Mouse (Mus musculus) heart, postnatal 0 days (tissue): ENCODE results near the gene Zfhx3. TPM values are rescaled to one million over a fixed set of nuclear protein-coding genes. Genes with fewer than 3 reads are reported as not detected.

Source experiments
- ATAC-seq: fragments of 200-750 bp; cut with Nextera tagmentation; 2 replicates; pipeline ENCODE4 v1.8.0; 2017; ENCODE audit warnings: low read depth, moderate number of reproducible peaks, moderate library complexity; ENCODE audit not compliant: insufficient read depth
- DNase-seq: peaks from one replicate; pipeline ENCODE4 v3.0.0-alpha.2; 2016; ENCODE audit warnings: low spot score
- H3K27ac ChIP-seq: fragments of 300-500 bp; sonication (generic); 2 replicates; pipeline ENCODE4 v1.5.1; 2014; ENCODE audit warnings: low read depth, mild to moderate bottlenecking
- H3K27me3 ChIP-seq: fragments of 300-500 bp; sonication (generic); 2 replicates; pipeline ENCODE4 v1.6.1; 2014; ENCODE audit warnings: low read length, mixed read lengths; ENCODE audit not compliant: control insufficient read depth, insufficient read depth
- H3K36me3 ChIP-seq: fragments of 300-500 bp; sonication (generic); replicated peaks from 2 replicates; pipeline ENCODE4 v1.6.1; 2014; ENCODE audit warnings: low read length, mixed read lengths; ENCODE audit not compliant: control insufficient read depth, insufficient read depth
- H3K4me1 ChIP-seq: fragments of 300-500 bp; sonication (generic); 2 replicates; pipeline ENCODE4 v1.6.1; 2014; ENCODE audit warnings: antibody characterized with exemption; ENCODE audit not compliant: control insufficient read depth, insufficient read depth
- H3K4me2 ChIP-seq: fragments of 300-500 bp; sonication (generic); 2 replicates; pipeline ENCODE4 v1.6.1; 2014; ENCODE audit warnings: low read depth, mild to moderate bottlenecking, low read length, moderate library complexity
- H3K4me3 ChIP-seq: fragments of 300-500 bp; sonication (generic); 2 replicates; pipeline ENCODE4 v1.5.1; 2014; ENCODE audit warnings: low read depth, low read length
- H3K9ac ChIP-seq: fragments of 300-500 bp; sonication (generic); replicated peaks from 2 replicates; pipeline ENCODE4 v1.6.1; 2014; ENCODE audit warnings: low read depth, low read length, mixed read lengths
- H3K9me3 ChIP-seq: fragments of 300-500 bp; sonication (generic); replicated peaks from 2 replicates; pipeline ENCODE4 v1.6.1; 2016; ENCODE audit warnings: low read length; ENCODE audit not compliant: control insufficient read depth
- CTCF ChIP-seq: IDR thresholded peaks from 2 replicates; pipeline ENCODE4 v1.5.1; 2016; ENCODE audit warnings: antibody characterized with exemption, control low read depth, low read depth
- EP300 ChIP-seq: IDR thresholded peaks from 2 replicates; pipeline ENCODE4 v1.6.1; 2016; ENCODE audit warnings: antibody characterized with exemption, low read depth
- WGBS: fragments of 180-500 bp; shearing (Covaris S2); extraction: QIAGEN DNeasy Blood & Tissue Kit; methylation state at CpG from one replicate; pipeline ENCODE4 v1.1.7; 2014; 5-methylcytosine and 5-hydroxymethylcytosine counted together
- polyA plus RNA-seq: library from polyadenylated mRNA; unstranded; fragments of >200 nt; fragmentation: Nextera tagmentation; extraction: Ambion mirVana; gene quantifications from 2 replicates; pipeline ENCODE4 v1.2.1, GENCODE M21; 2015
- total RNA-seq: library from RNA; depleted of rRNA; stranded (reverse); fragments of >200 nt; gene quantifications from 2 replicates; pipeline ENCODE4 v1.2.3, GENCODE M21; 2014; ENCODE audit warnings: low replicate concordance

Zfhx3 gene
- total and polyA plus RNA-seq, 2 experiments from 2014 or later: 2.0 to 2.5 TPM

DNA sequence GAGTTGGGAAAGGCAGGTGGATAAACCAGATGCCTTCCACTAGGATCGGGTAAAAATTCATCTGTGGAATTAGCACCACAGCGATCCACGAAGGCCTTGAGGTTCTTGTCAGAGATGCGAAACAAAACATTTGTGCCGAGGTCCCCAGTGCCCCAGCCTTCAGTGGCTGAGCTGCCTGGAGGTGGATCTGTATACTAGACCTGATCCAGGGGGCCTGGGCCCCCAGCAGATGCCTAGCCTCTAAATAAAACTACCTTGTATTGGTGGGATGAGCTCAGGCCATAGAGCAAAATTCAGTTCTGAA, 769.0 kb downstream of the Zfhx3 start:
- 54% methylated on average over 5 of the region's 5 CpGs for WGBS
- Histone ChIP-seq H3K4me2 (peak overlapping the region; percentile 38; the same call in 1 of the 2 replicates), H3K27ac (peak overlapping the region; percentile 72)

DNA sequence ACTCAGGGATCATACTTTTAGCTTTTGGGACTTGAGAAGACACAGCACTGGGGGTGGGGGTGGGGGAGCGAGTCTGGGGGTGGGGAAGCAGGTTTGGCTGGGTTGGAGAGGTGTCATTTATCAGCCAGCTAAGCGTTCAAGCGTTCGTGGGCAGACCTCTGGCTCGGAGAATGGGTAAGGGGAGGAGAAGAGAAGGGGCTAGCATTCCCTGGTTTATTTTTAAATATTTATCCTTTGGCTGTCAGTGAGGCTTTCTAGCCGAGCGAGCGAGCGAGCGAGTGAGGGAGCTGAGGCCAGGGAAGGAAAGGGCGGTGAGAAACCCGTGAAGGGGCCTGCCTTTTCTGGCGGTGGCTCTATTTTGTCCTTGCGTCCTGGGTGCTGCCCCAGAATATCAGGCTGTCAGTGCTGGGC, 769.6 kb downstream of the Zfhx3 start:
- Histone ChIP-seq H3K9me3 (no peaks in the 10 kb centered on the region), H3K36me3 (no peaks in the 10 kb centered on the region), H3K27ac (peak overlapping the region; percentile 72), H3K27me3 (no peaks in the 10 kb centered on the region), H3K4me1 (peaks cover 45% of the 10 kb centered on the region), H3K4me2 (peak overlapping the region; percentile 38), H3K9ac (peak overlapping the region; percentile 57), H3K4me3 (peak overlapping the region; percentile 15; the same call in 1 of the 2 replicates)
- ATAC-seq: no peak
- TF ChIP-seq EP300 (no peak), CTCF (no peak)
- WGBS: 34% methylated on average over 14 of the region's 14 CpGs
- no peak for DNase-seq

More for the DNA sequence above, 769.0 kb downstream of the Zfhx3 start:
- no peaks in the 10 kb centered on the region for H3K27me3 ChIP-seq
- peaks cover 42% of the 10 kb centered on the region for H3K4me1 ChIP-seq
- DNase-seq (no peak), ATAC-seq (no peak)
- TF ChIP-seq EP300 (no peak), CTCF (no peak)
- H3K9me3 ChIP-seq: no peaks in the 10 kb centered on the region
- H3K36me3 ChIP-seq: no peaks in the 10 kb centered on the region
- no peak overlapping the region for H3K4me3 ChIP-seq
- 0 out of 2 replicates have a peak overlapping the region, but pooled peaks have one; percentile 57 for H3K9ac ChIP-seq

DNA sequence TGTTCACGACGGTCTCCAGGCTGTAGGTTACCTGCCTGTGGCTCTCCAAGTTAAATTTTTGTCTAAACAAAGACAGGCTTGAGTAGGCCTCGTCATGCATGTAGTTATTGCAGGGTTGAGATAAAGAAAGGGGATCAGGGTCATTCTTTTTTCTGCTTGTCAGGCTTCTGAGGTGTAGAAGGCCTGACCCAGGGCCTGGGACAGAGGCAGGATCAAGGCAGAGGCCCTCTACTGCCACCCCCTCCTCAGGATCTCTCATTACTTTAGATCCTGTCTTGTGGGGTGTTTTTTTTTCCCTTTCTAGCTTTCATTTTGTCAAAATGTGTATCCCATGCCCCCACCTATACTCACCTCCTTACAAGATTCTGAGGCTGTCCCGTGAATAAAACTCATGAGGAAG, 770.2 kb downstream of the Zfhx3 start:
- peak overlapping the region; percentile 72 for H3K27ac ChIP-seq
- no peak for TF ChIP-seq CTCF
- peak overlapping the region; percentile 38 for H3K4me2 ChIP-seq
- H3K4me3 ChIP-seq: no peak overlapping the region
- DNase-seq (no peak), ATAC-seq (no peak)
- WGBS: 35% methylated on average over 4 of the region's 4 CpGs
- peaks cover 48% of the 10 kb centered on the region for H3K4me1 ChIP-seq
- H3K9ac ChIP-seq: peak overlapping the region; percentile 57
- no peaks in the 10 kb centered on the region for H3K36me3 ChIP-seq
- no peaks in the 10 kb centered on the region for H3K9me3 ChIP-seq
- no peaks in the 10 kb centered on the region for H3K27me3 ChIP-seq

DNA sequence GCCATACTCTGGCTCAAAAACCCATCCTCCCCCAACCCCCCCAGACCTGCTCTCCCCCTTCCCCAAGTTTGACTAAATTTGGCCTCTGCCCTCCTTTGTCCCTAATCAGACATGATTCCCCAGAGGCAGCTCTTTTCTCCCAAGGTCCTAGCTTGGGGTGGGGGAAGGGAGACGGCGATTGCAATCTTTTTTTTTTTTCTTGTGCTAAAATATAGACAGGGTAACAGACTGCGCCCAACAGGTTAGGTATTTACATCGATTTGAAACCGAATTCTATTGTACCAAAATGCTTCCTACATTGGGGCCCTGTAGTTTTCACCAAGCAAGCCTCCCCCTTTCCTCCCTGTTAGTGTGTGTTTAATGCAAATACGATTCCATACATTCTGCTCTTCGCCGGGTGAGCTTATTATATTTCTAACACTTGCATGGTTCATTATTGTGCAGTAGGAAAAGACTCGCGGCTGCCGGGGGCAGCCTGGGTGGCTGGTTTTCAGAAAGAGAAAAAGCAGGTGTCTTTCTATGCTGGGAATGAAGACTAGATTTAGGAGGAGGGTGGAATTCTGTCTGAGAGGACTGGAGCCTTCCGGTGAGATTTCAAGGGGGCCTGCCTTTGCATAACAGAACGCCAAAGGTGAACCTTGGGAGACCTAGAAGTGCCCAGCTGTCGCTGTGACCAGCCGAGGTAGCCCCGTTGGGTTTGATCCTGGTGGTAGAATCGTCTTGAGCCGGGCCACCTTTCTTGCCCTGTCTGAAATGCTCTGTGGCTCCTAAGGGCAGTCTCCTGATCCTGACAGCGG, 771.1 kb downstream of the Zfhx3 start:
- Histone ChIP-seq H3K9me3 (no peaks in the 10 kb centered on the region), H3K4me2 (peak overlapping the region; percentile 96), H3K27ac (peak overlapping the region; percentile 91), H3K4me3 (peak overlapping the region; percentile 80; the same call in 1 of the 2 replicates), H3K36me3 (no peaks in the 10 kb centered on the region), H3K27me3 (no peaks in the 10 kb centered on the region), H3K9ac (peak overlapping the region; percentile 79; the same call in 1 of the 2 replicates), H3K4me1 (peaks cover 48% of the 10 kb centered on the region)
- TF ChIP-seq EP300 (no peak), CTCF (no peak)
- 44% methylated on average over 19 of the region's 19 CpGs for WGBS
- ATAC-seq (no peak), DNase-seq (no peak)

DNA sequence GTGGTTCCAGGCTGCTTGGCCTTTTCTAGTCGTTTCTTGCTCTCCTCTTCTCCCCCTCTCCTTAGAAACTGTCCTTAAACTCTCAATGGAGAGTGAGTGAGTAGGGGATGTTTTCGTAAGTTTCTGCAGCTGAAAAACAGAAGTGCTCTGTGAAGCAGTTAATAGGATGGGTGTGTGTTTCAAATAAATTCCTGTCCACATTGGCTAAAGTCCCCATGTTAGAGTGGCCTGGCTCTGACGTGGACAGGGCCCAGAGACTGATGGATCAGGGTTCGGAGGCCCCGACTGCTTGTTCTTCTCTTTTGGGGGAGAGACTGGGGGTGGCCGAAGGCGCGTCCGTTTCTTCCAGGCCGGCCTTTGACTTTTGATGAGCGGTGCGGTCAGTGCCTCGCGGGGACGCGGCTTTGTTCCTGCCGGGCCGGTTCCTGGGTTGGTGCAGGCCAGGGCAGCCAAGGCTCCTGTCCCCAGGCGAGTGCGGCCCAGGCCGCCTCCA, 771.7 kb downstream of the Zfhx3 start:
- 5% methylated on average over 21 of the region's 21 CpGs for WGBS
- H3K27ac ChIP-seq: peak overlapping the region; percentile 91
- no peak for DNase-seq
- H3K4me2 ChIP-seq: peak overlapping the region; percentile 96
- H3K9me3 ChIP-seq: no peaks in the 10 kb centered on the region
- ATAC-seq: peak; percentile 13
- peak overlapping the region; percentile 80 for H3K4me3 ChIP-seq
- H3K36me3 ChIP-seq: no peaks in the 10 kb centered on the region
- H3K4me1 ChIP-seq: peaks cover 48% of the 10 kb centered on the region
- no peaks in the 10 kb centered on the region for H3K27me3 ChIP-seq
- H3K9ac ChIP-seq: peak overlapping the region; percentile 79
- TF ChIP-seq CTCF (no peak), EP300 (no peak)
